In the genomic region with DNA sequence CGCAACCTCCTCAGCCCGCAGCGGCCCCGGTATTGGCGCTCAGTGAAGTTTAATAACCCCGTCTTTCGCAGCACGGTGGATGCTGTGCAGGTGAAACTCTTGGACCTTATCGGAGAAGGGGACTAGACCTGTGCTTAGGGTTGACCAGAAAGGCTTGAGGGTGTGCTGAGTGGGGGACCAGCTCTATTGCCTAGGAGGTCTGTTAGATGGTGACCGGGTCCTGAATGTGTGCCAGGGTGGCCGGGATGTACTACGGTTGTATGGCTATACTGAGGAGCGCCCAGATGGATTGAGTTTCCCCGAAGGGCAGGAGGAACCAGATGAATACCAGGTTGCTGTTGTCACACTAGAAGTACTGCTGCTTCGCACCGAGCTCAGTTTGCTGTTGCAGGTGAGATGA, we compare ENCODE assay signal across 8 mouse cellular contexts. TPM values are rescaled to one million over a fixed set of nuclear protein-coding genes. Genes with fewer than 3 reads are reported as not detected.
DNase-seq lines count a peak whose midpoint lies in the region; ATAC-seq and TF ChIP-seq lines count a peak whose summit lies in the region.

No protein-coding gene starts in this region.

- H3K4me1 ChIP-seq in neural tube, embryonic 11.5 days (ENCODE audit: control insufficient read depth, insufficient read depth, low read length): peaks cover 7% of the 10 kb centered on the region
- peaks cover 13% of the 10 kb centered on the region for H3K4me1 ChIP-seq in embryonic facial prominence, embryonic 14.5 days (ENCODE audit: control insufficient read depth, insufficient read depth, low read length)
- H3K4me1 ChIP-seq in kidney, embryonic 14.5 days (ENCODE audit: control insufficient read depth, insufficient read depth, low read length): peaks cover 17% of the 10 kb centered on the region
- H3K4me1 ChIP-seq in midbrain, postnatal 0 days (ENCODE audit: insufficient read depth, low read length): peaks cover 9% of the 10 kb centered on the region; the same call in 1 of the 2 replicates

- no peak for ATAC-seq in neural tube, embryonic 11.5 days (ENCODE audit: insufficient read depth, low FRiP score, low TSS enrichment)
- no peak for ATAC-seq in embryonic facial prominence, embryonic 14.5 days (ENCODE audit: low read depth)
- ATAC-seq in kidney, embryonic 14.5 days (ENCODE audit: low FRiP score, low TSS enrichment): no peak
- no peak for ATAC-seq in midbrain, postnatal 0 days (ENCODE audit: low FRiP score)
- ATAC-seq in activated CD4-positive, CD25-positive, alpha-beta regulatory T cell, adult 4 months: no peak

- no peaks in the 10 kb centered on the region for H3K9me3 ChIP-seq in neural tube, embryonic 11.5 days (ENCODE audit: control insufficient read depth, low read length)
- no peaks in the 10 kb centered on the region for H3K9me3 ChIP-seq in embryonic facial prominence, embryonic 14.5 days (ENCODE audit: control insufficient read depth, low read length)
- H3K9me3 ChIP-seq in kidney, embryonic 14.5 days (ENCODE audit: control insufficient read depth, low read length): no peaks in the 10 kb centered on the region
- H3K9me3 ChIP-seq in midbrain, postnatal 0 days (ENCODE audit: low read length): no peaks in the 10 kb centered on the region

- H3K36me3 ChIP-seq in neural tube, embryonic 11.5 days (ENCODE audit: control insufficient read depth, insufficient read depth, low read length): peaks cover 10% of the 10 kb centered on the region
- peaks cover 49% of the 10 kb centered on the region for H3K36me3 ChIP-seq in embryonic facial prominence, embryonic 14.5 days (ENCODE audit: control insufficient read depth, insufficient read depth, low read length)
- peaks cover 37% of the 10 kb centered on the region for H3K36me3 ChIP-seq in kidney, embryonic 14.5 days (ENCODE audit: control insufficient read depth, insufficient read depth, low read length)
- H3K36me3 ChIP-seq in midbrain, postnatal 0 days (ENCODE audit: insufficient read depth, low read length): peaks cover 40% of the 10 kb centered on the region

- H3K27ac ChIP-seq in neural tube, embryonic 11.5 days (ENCODE audit: low read depth, low read length): no peak overlapping the region; the same call in 1 of the 2 replicates
- H3K27ac ChIP-seq in embryonic facial prominence, embryonic 14.5 days (replicated peaks; ENCODE audit: low read depth, low read length): no peak overlapping the region; the same call in 1 of the 2 replicates
- peak overlapping the region; percentile 95; the same call in 1 of the 2 replicates for H3K27ac ChIP-seq in kidney, embryonic 14.5 days (ENCODE audit: low read depth, low read length)
- H3K27ac ChIP-seq in midbrain, postnatal 0 days (ENCODE audit: low read depth, low read length): peak overlapping the region; percentile 84

- H3K9ac ChIP-seq in neural tube, embryonic 11.5 days (ENCODE audit: low read length): peak overlapping the region; percentile 83
- peak overlapping the region; percentile 79 for H3K9ac ChIP-seq in embryonic facial prominence, embryonic 14.5 days (ENCODE audit: low read depth, low read length)
- peak overlapping the region; percentile 80 for H3K9ac ChIP-seq in kidney, embryonic 14.5 days (ENCODE audit: low read depth, low read length)
- peak overlapping the region; percentile 83 for H3K9ac ChIP-seq in midbrain, postnatal 0 days (replicated peaks; ENCODE audit: low read length, poor library complexity, severe bottlenecking)

- H3K4me3 ChIP-seq in neural tube, embryonic 11.5 days (ENCODE audit: low read depth, low read length): peak overlapping the region; percentile 85
- peak overlapping the region; percentile 74 for H3K4me3 ChIP-seq in embryonic facial prominence, embryonic 14.5 days (ENCODE audit: low read depth, low read length)
- peak overlapping the region; percentile 96 for H3K4me3 ChIP-seq in kidney, embryonic 14.5 days (ENCODE audit: low read length)
- peak overlapping the region; percentile 80 for H3K4me3 ChIP-seq in midbrain, postnatal 0 days (ENCODE audit: low read depth, low read length)

- DNase-seq in neural tube, embryonic 11.5 days (ENCODE audit: low spot score): no peak
- no peak for DNase-seq in neural tube, embryonic 10.5 days (ENCODE audit: extremely low spot score, low spot score)
- DNase-seq in embryonic facial prominence, embryonic 14.5 days (ENCODE audit: low spot score): no peak
- no peak for DNase-seq in midbrain, postnatal 0 days (ENCODE audit: low spot score)
- DNase-seq in frontal cortex, postnatal 10 days (ENCODE audit: low spot score in 2 of 2): no peak
- no peak for DNase-seq in Muller cell, postnatal 12 days (ENCODE audit: inconsistent ontology term)

- H3K27me3 ChIP-seq in neural tube, embryonic 11.5 days (ENCODE audit: control insufficient read depth, insufficient read depth, low read length): no peaks in the 10 kb centered on the region
- H3K27me3 ChIP-seq in embryonic facial prominence, embryonic 14.5 days (replicated peaks; ENCODE audit: control insufficient read depth, insufficient read depth, low read length): no peaks in the 10 kb centered on the region
- H3K27me3 ChIP-seq in kidney, embryonic 14.5 days (ENCODE audit: control insufficient read depth, insufficient read depth, low read length): no peaks in the 10 kb centered on the region
- no peaks in the 10 kb centered on the region for H3K27me3 ChIP-seq in midbrain, postnatal 0 days (ENCODE audit: insufficient read depth, low read length)

- no peak for TF ChIP-seq CTCF in midbrain, postnatal 0 days (IDR thresholded peaks at IDR 0.05)

- peak overlapping the region; percentile 98 for H3K4me2 ChIP-seq in neural tube, embryonic 11.5 days (ENCODE audit: low read depth)
- peak overlapping the region; percentile 92 for H3K4me2 ChIP-seq in embryonic facial prominence, embryonic 14.5 days (ENCODE audit: low read depth, low read length)
- H3K4me2 ChIP-seq in kidney, embryonic 14.5 days (replicated peaks; ENCODE audit: low read depth, low read length): peak overlapping the region; percentile 89
- H3K4me2 ChIP-seq in midbrain, postnatal 0 days (ENCODE audit: low read depth, low read length, poor library complexity, severe bottlenecking): peak overlapping the region; percentile 94

- WGBS in neural tube, embryonic 11.5 days: 10% methylated on average over 16 of the region's 16 CpGs
- 2% methylated on average over 16 of the region's 16 CpGs for WGBS in embryonic facial prominence, embryonic 14.5 days
- 3% methylated on average over 16 of the region's 16 CpGs for WGBS in kidney, embryonic 14.5 days
- WGBS in midbrain, postnatal 0 days: 7% methylated on average over 16 of the region's 16 CpGs

RNA-seq across cellular contexts. Expression of a gene that starts 0.7 kb away (rescaled TPM):
- 10.2 and 13.0 TPM in 2 replicates for polyA plus RNA-seq in neural tube, embryonic 11.5 days (2014; fragmentation: Nextera tagmentation; extraction: Ambion mirVana)
- polyA plus RNA-seq in embryonic facial prominence, embryonic 14.5 days (2014; fragmentation: Nextera tagmentation; extraction: Ambion mirVana): 11.7 and 13.7 TPM in 2 replicates
- 12.4 and 17.7 TPM in 2 replicates for polyA plus RNA-seq in kidney, embryonic 14.5 days (2014; fragmentation: Nextera tagmentation; extraction: Ambion mirVana)
- 19.8 and 26.7 TPM in 2 replicates for total RNA-seq in midbrain, postnatal 0 days (2014; rRNA removed)
- polyA plus RNA-seq in midbrain, postnatal 0 days (2015; fragmentation: Nextera tagmentation; extraction: Ambion mirVana): 20.4 and 23.0 TPM in 2 replicates
- polyA plus RNA-seq in activated CD4-positive, CD25-positive, alpha-beta regulatory T cell, adult 4 months (2017; shearing (Covaris generic)): 10 to 100 TPM; 32.6 to 33.3 TPM

RNA-seq across cellular contexts. Expression of a gene that starts 1.3 kb away (rescaled TPM):
- polyA plus RNA-seq in neural tube, embryonic 11.5 days (2014; fragmentation: Nextera tagmentation; extraction: Ambion mirVana): 188 and 218 TPM in 2 replicates
- polyA plus RNA-seq in embryonic facial prominence, embryonic 14.5 days (2014; fragmentation: Nextera tagmentation; extraction: Ambion mirVana): 249 TPM in 2 replicates
- polyA plus RNA-seq in kidney, embryonic 14.5 days (2014; fragmentation: Nextera tagmentation; extraction: Ambion mirVana): 224 and 286 TPM in 2 replicates
- 62.8 and 69.6 TPM in 2 replicates for total RNA-seq in midbrain, postnatal 0 days (2014; rRNA removed)
- polyA plus RNA-seq in midbrain, postnatal 0 days (2015; fragmentation: Nextera tagmentation; extraction: Ambion mirVana): 157 and 184 TPM in 2 replicates
- 100 to 1,000 TPM; 980 to 996 TPM for polyA plus RNA-seq in activated CD4-positive, CD25-positive, alpha-beta regulatory T cell, adult 4 months (2017; shearing (Covaris generic))

RNA-seq across cellular contexts. Expression of a gene that starts 7.1 kb away (rescaled TPM):
- polyA plus RNA-seq in neural tube, embryonic 11.5 days (2014; fragmentation: Nextera tagmentation; extraction: Ambion mirVana): 6.0 and 7.6 TPM in 2 replicates
- 9.9 and 12.6 TPM in 2 replicates for polyA plus RNA-seq in embryonic facial prominence, embryonic 14.5 days (2014; fragmentation: Nextera tagmentation; extraction: Ambion mirVana)
- 5.6 and 7.5 TPM in 2 replicates for polyA plus RNA-seq in kidney, embryonic 14.5 days (2014; fragmentation: Nextera tagmentation; extraction: Ambion mirVana)
- 36.3 and 38.9 TPM in 2 replicates for total RNA-seq in midbrain, postnatal 0 days (2014; rRNA removed)
- polyA plus RNA-seq in midbrain, postnatal 0 days (2015; fragmentation: Nextera tagmentation; extraction: Ambion mirVana): 74.3 and 78.8 TPM in 2 replicates
- polyA plus RNA-seq in activated CD4-positive, CD25-positive, alpha-beta regulatory T cell, adult 4 months (2017; shearing (Covaris generic)): 10 to 100 TPM; 25.2 to 28.6 TPM

RNA-seq across cellular contexts. Expression of a gene that starts 11.1 kb away (rescaled TPM):
- 5.7 and 5.9 TPM in 2 replicates for polyA plus RNA-seq in neural tube, embryonic 11.5 days (2014; fragmentation: Nextera tagmentation; extraction: Ambion mirVana)
- polyA plus RNA-seq in embryonic facial prominence, embryonic 14.5 days (2014; fragmentation: Nextera tagmentation; extraction: Ambion mirVana): 10.8 and 12.1 TPM in 2 replicates
- 9.7 and 11.6 TPM in 2 replicates for polyA plus RNA-seq in kidney, embryonic 14.5 days (2014; fragmentation: Nextera tagmentation; extraction: Ambion mirVana)
- total RNA-seq in midbrain, postnatal 0 days (2014; rRNA removed): 17.1 and 18.2 TPM in 2 replicates
- polyA plus RNA-seq in midbrain, postnatal 0 days (2015; fragmentation: Nextera tagmentation; extraction: Ambion mirVana): 7.4 and 8.3 TPM in 2 replicates
- polyA plus RNA-seq in activated CD4-positive, CD25-positive, alpha-beta regulatory T cell, adult 4 months (2017; shearing (Covaris generic)): 100 to 1,000 TPM; 129 to 164 TPM

RNA-seq across cellular contexts. Expression of a gene that starts 14.3 kb away (rescaled TPM):
- polyA plus RNA-seq in neural tube, embryonic 11.5 days (2014; fragmentation: Nextera tagmentation; extraction: Ambion mirVana): 112 and 123 TPM in 2 replicates
- polyA plus RNA-seq in embryonic facial prominence, embryonic 14.5 days (2014; fragmentation: Nextera tagmentation; extraction: Ambion mirVana): 119 and 123 TPM in 2 replicates
- 131 and 142 TPM in 2 replicates for polyA plus RNA-seq in kidney, embryonic 14.5 days (2014; fragmentation: Nextera tagmentation; extraction: Ambion mirVana)
- total RNA-seq in midbrain, postnatal 0 days (2014; rRNA removed): 119 and 147 TPM in 2 replicates
- polyA plus RNA-seq in midbrain, postnatal 0 days (2015; fragmentation: Nextera tagmentation; extraction: Ambion mirVana): 268 and 288 TPM in 2 replicates
- polyA plus RNA-seq in activated CD4-positive, CD25-positive, alpha-beta regulatory T cell, adult 4 months (2017; shearing (Covaris generic)): 100 to 1,000 TPM; 700 to 830 TPM

Comparison
In these comparisons a context has a peak if more than half of its experiments do, and no peak if none do; other contexts are left out.
1. H3K27ac ChIP-seq: peak in kidney, embryonic 14.5 days (single experiment) and midbrain, postnatal 0 days (single experiment); none in neural tube, embryonic 11.5 days (single experiment) and embryonic facial prominence, embryonic 14.5 days (single experiment).
2. Peak in every context shown above with its lines, with median percentiles within 50 percentile points of each other: H3K4me2 ChIP-seq, H3K4me3 ChIP-seq and H3K9ac ChIP-seq.